Mouse (Mus musculus): Measurements from ENCODE around the gene Wnt2b.

DNA sequence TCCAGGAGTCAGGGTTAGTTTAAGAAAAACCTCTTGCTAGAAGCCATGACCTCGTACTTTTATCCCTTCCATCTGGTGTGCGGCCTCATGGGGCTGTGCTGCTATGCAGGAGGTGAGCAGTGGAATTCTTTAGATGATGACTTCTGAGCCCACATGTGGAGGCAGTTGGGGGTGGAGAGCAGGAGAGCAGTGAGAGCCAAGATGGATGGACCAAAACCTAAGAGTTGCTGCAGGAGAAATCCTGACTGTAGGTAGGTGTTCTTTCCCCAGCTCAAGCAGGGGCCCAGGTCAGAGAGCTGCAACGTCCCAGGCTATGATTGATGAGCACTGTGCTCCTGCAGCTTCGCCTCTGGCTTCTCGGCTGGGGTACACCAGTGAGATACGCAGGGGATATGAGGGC, 21.0 kb downstream of the Wnt2b start:
- TF ChIP-seq CTCF (IDR thresholded peaks at IDR 0.05; ENCODE audit: extremely low read depth, insufficient read length, insufficient replicate concordance, low read depth, low read length) (no peak), POLR2A (IDR thresholded peaks at IDR 0.05; ENCODE audit: low read depth, low read length) (no peak)
